Mouse (Mus musculus) limb, embryonic 15.5 days (tissue): Measurements from ENCODE around the gene Tmem132b. TPM values are rescaled to one million over a fixed set of nuclear protein-coding genes. Genes with fewer than 3 reads are reported as not detected.

Experiments
- ATAC-seq: fragments of 200-750 bp; cut with Nextera tagmentation; 2 replicates; pipeline ENCODE4 v1.8.0; 2017; ENCODE audit warnings: low read depth, moderate TSS enrichment; ENCODE audit not compliant: insufficient number of reproducible peaks, low FRiP score, low TSS enrichment
- H3K27ac ChIP-seq: fragments of 300-500 bp; sonication (generic); 2 replicates; pipeline ENCODE4 v1.5.1; 2015; ENCODE audit warnings: moderate library complexity, mild to moderate bottlenecking, inconsistent platforms
- H3K27me3 ChIP-seq: fragments of 300-500 bp; sonication (generic); 2 replicates; pipeline ENCODE4 v1.6.1; 2015; ENCODE audit warnings: inconsistent platforms
- H3K36me3 ChIP-seq: fragments of 300-500 bp; sonication (generic); 2 replicates; pipeline ENCODE4 v1.6.1; 2015; ENCODE audit warnings: inconsistent platforms
- H3K4me1 ChIP-seq: fragments of 300-500 bp; sonication (generic); 2 replicates; pipeline ENCODE4 v1.6.1; 2015; ENCODE audit warnings: inconsistent platforms
- H3K4me2 ChIP-seq: fragments of 300-500 bp; sonication (generic); 2 replicates; pipeline ENCODE4 v1.6.1; 2015; ENCODE audit warnings: mild to moderate bottlenecking, inconsistent platforms
- H3K4me3 ChIP-seq: fragments of 300-500 bp; sonication (generic); 2 replicates; pipeline ENCODE4 v1.5.1; 2015; ENCODE audit warnings: mild to moderate bottlenecking, inconsistent platforms
- H3K9ac ChIP-seq: fragments of 300-500 bp; sonication (generic); 2 replicates; pipeline ENCODE4 v1.6.1; 2015; ENCODE audit warnings: inconsistent platforms
- H3K9me3 ChIP-seq: fragments of 300-500 bp; sonication (generic); 2 replicates; pipeline ENCODE4 v1.6.1; 2016; ENCODE audit warnings: inconsistent platforms
- WGBS: fragments of 180-500 bp; shearing (Covaris S2); methylation state at CpG from one replicate; pipeline ENCODE4 v1.1.7; 2015; 5-methylcytosine and 5-hydroxymethylcytosine counted together
- polyA plus RNA-seq: library from polyadenylated mRNA; unstranded; fragments of >200 nt; fragmentation: Nextera tagmentation; extraction: Ambion mirVana; gene quantifications from 2 replicates; pipeline ENCODE4 v1.2.1, GENCODE M21; 2015

Tmem132b gene
- polyA plus RNA-seq, 1 experiment from 2014 or later: 0.31 TPM

- no peak overlapping the region for H3K27ac ChIP-seq
- H3K9me3 ChIP-seq: no peaks in the 10 kb centered on the region; the same call in 1 of the 2 replicates
- peaks cover 3% of the 10 kb centered on the region; the same call in 1 of the 2 replicates for H3K4me1 ChIP-seq
- H3K4me3 ChIP-seq: no peak overlapping the region
- WGBS: 17% methylated on average over 15 of the region's 15 CpGs
- H3K4me2 ChIP-seq: no peak overlapping the region
- ATAC-seq: no peak
- no peak overlapping the region for H3K9ac ChIP-seq
- no peaks in the 10 kb centered on the region; the same call in 1 of the 2 replicates for H3K27me3 ChIP-seq
- H3K36me3 ChIP-seq: peaks cover 21% of the 10 kb centered on the region
These were observed 10.5 kb upstream of the Tmem132b start for GRCm38 (mm10) chr5:125520930-125521590.

GRCm38 (mm10) chr5:125523361-125523760 lies 8.2 kb upstream of the Tmem132b start:
- Histone ChIP-seq H3K9me3 (no peaks in the 10 kb centered on the region; the same call in 1 of the 2 replicates), H3K4me1 (peaks cover 3% of the 10 kb centered on the region; the same call in 1 of the 2 replicates), H3K27me3 (peaks cover 7% of the 10 kb centered on the region), H3K36me3 (no peaks in the 10 kb centered on the region), H3K9ac (no peak overlapping the region), H3K4me3 (no peak overlapping the region), H3K27ac (no peak overlapping the region), H3K4me2 (no peak overlapping the region)
- no peak for ATAC-seq
- 65% methylated on average over 2 of the region's 2 CpGs for WGBS

GRCm38 (mm10) chr5:125525516-125525915 lies 6.1 kb upstream of the Tmem132b start:
- no peak overlapping the region for H3K27ac ChIP-seq
- no peak overlapping the region for H3K4me3 ChIP-seq
- 54% methylated on average over 5 of the region's 5 CpGs for WGBS
- peaks cover 27% of the 10 kb centered on the region for H3K27me3 ChIP-seq
- H3K9ac ChIP-seq: no peak overlapping the region
- H3K4me2 ChIP-seq: no peak overlapping the region
- H3K9me3 ChIP-seq: no peaks in the 10 kb centered on the region; the same call in 1 of the 2 replicates
- H3K4me1 ChIP-seq: peaks cover 3% of the 10 kb centered on the region; the same call in 1 of the 2 replicates
- no peaks in the 10 kb centered on the region for H3K36me3 ChIP-seq
- ATAC-seq: no peak

GRCm38 (mm10) chr5:125526464-125526863 lies 5.1 kb upstream of the Tmem132b start:
- Histone ChIP-seq H3K9ac (no peak overlapping the region), H3K4me3 (no peak overlapping the region), H3K4me1 (peaks cover 4% of the 10 kb centered on the region), H3K27ac (no peak overlapping the region), H3K36me3 (no peaks in the 10 kb centered on the region), H3K4me2 (no peak overlapping the region), H3K9me3 (no peaks in the 10 kb centered on the region; the same call in 1 of the 2 replicates), H3K27me3 (peaks cover 35% of the 10 kb centered on the region)
- no peak for ATAC-seq
- WGBS: 76% methylated on average over 4 of the region's 4 CpGs

- Histone ChIP-seq H3K4me3 (no peak overlapping the region), H3K9me3 (no peaks in the 10 kb centered on the region; the same call in 1 of the 2 replicates), H3K9ac (no peak overlapping the region), H3K4me1 (peaks cover 24% of the 10 kb centered on the region), H3K36me3 (no peaks in the 10 kb centered on the region), H3K4me2 (no peak overlapping the region), H3K27me3 (peaks cover 61% of the 10 kb centered on the region), H3K27ac (no peak overlapping the region)
- 4% methylated on average over 5 of the region's 5 CpGs for WGBS
- no peak for ATAC-seq
These were observed 2.5 kb upstream of the Tmem132b start for GRCm38 (mm10) chr5:125529109-125529508.

- H3K9ac ChIP-seq: 0 out of 2 replicates have a peak overlapping the region, but pooled peaks have one; percentile 10
- no peak for ATAC-seq
- H3K27ac ChIP-seq: no peak overlapping the region
- WGBS: 0% methylated on average over 30 of the region's 30 CpGs
- H3K4me3 ChIP-seq: peak overlapping the region; percentile 48
- H3K9me3 ChIP-seq: no peaks in the 10 kb centered on the region
- H3K27me3 ChIP-seq: peaks cover 88% of the 10 kb centered on the region
- no peaks in the 10 kb centered on the region for H3K36me3 ChIP-seq
- H3K4me2 ChIP-seq: peak overlapping the region; percentile 87
- H3K4me1 ChIP-seq: peaks cover 21% of the 10 kb centered on the region
These were observed 594 bp downstream of the Tmem132b start for GRCm38 (mm10) chr5:125532191-125532544.

- ATAC-seq: no peak
- Histone ChIP-seq H3K36me3 (no peaks in the 10 kb centered on the region), H3K4me1 (peaks cover 21% of the 10 kb centered on the region), H3K4me2 (peak overlapping the region; percentile 87), H3K9me3 (no peaks in the 10 kb centered on the region), H3K27me3 (peaks cover 91% of the 10 kb centered on the region), H3K9ac (0 out of 2 replicates have a peak overlapping the region, but pooled peaks have one; percentile 10), H3K4me3 (peak overlapping the region; percentile 48), H3K27ac (no peak overlapping the region)
- 1% methylated on average over 64 of the region's 64 CpGs for WGBS
These were observed 1.1 kb downstream of the Tmem132b start for GRCm38 (mm10) chr5:125532545-125533224.

GRCm38 (mm10) chr5:125533225-125533900 lies 1.8 kb downstream of the Tmem132b start:
- Histone ChIP-seq H3K4me3 (peak overlapping the region; percentile 48), H3K4me2 (peak overlapping the region; percentile 87), H3K9me3 (no peaks in the 10 kb centered on the region), H3K27me3 (peaks cover 88% of the 10 kb centered on the region), H3K4me1 (peaks cover 21% of the 10 kb centered on the region), H3K27ac (no peak overlapping the region), H3K9ac (no peak overlapping the region), H3K36me3 (no peaks in the 10 kb centered on the region)
- WGBS: 3% methylated on average over 24 of the region's 24 CpGs
- no peak for ATAC-seq

GRCm38 (mm10) chr5:125534168-125534610 lies 2.6 kb downstream of the Tmem132b start:
- Histone ChIP-seq H3K4me3 (no peak overlapping the region), H3K27me3 (peaks cover 85% of the 10 kb centered on the region), H3K4me1 (peaks cover 21% of the 10 kb centered on the region), H3K36me3 (no peaks in the 10 kb centered on the region), H3K9ac (no peak overlapping the region), H3K9me3 (no peaks in the 10 kb centered on the region), H3K4me2 (no peak overlapping the region), H3K27ac (no peak overlapping the region)
- no peak for ATAC-seq
- WGBS: 8% methylated on average over 7 of the region's 7 CpGs

- Histone ChIP-seq H3K27me3 (peaks cover 80% of the 10 kb centered on the region), H3K9ac (no peak overlapping the region), H3K36me3 (no peaks in the 10 kb centered on the region), H3K27ac (no peak overlapping the region), H3K4me3 (no peak overlapping the region), H3K9me3 (no peaks in the 10 kb centered on the region), H3K4me2 (no peak overlapping the region), H3K4me1 (peaks cover 21% of the 10 kb centered on the region)
- WGBS: under 1% methylated on average over 26 of the region's 26 CpGs
- ATAC-seq: no peak
These were observed 3.2 kb downstream of the Tmem132b start for GRCm38 (mm10) chr5:125534611-125535324.

GRCm38 (mm10) chr5:125545090-125545489 lies 13.5 kb downstream of the Tmem132b start:
- Histone ChIP-seq H3K27me3 (peaks cover 20% of the 10 kb centered on the region), H3K4me3 (no peak overlapping the region), H3K9me3 (no peaks in the 10 kb centered on the region), H3K4me2 (no peak overlapping the region), H3K36me3 (no peaks in the 10 kb centered on the region), H3K4me1 (no peaks in the 10 kb centered on the region), H3K27ac (no peak overlapping the region), H3K9ac (no peak overlapping the region)
- WGBS: 90% methylated on average over 2 of the region's 2 CpGs
- no peak for ATAC-seq
